Mouse (Mus musculus): ENCODE data around the gene Casc1. TPM values are rescaled to one million over a fixed set of nuclear protein-coding genes. Genes with fewer than 3 reads are reported as not detected.

Casc1 gene
- polyA plus RNA-seq, 1 experiment from 2014 or later = 0.40 TPM

- Histone ChIP-seq H3K36me3 (ENCODE audit: control insufficient read depth, insufficient read depth, low read length) (no peaks in the 10 kb centered on the region; the same call in 1 of the 2 replicates), H3K4me2 (no peak overlapping the region), H3K27ac (ENCODE audit: low read depth, low read length) (no peak overlapping the region), H3K27me3 (replicated peaks; ENCODE audit: control insufficient read depth, insufficient read depth, low read length) (no peaks in the 10 kb centered on the region), H3K9me3 (ENCODE audit: control insufficient read depth, low read length) (peaks cover 5% of the 10 kb centered on the region; the same call in 1 of the 2 replicates), H3K9ac (ENCODE audit: low read depth, low read length) (no peak overlapping the region), H3K4me3 (ENCODE audit: low read depth, low read length) (no peak overlapping the region), H3K4me1 (replicated peaks; ENCODE audit: control insufficient read depth, insufficient read depth, low read length) (no peaks in the 10 kb centered on the region)
- DNase-seq (ENCODE audit: low spot score) (no peak), ATAC-seq (replicated peaks; ENCODE audit: low FRiP score) (no peak)
- WGBS = 64% methylated on average over 5 of the region's 5 CpGs
Observed at GRCm38 (mm10) chr6:145160581-145160980, 50.2 kb downstream of the Casc1 start.

DNA sequence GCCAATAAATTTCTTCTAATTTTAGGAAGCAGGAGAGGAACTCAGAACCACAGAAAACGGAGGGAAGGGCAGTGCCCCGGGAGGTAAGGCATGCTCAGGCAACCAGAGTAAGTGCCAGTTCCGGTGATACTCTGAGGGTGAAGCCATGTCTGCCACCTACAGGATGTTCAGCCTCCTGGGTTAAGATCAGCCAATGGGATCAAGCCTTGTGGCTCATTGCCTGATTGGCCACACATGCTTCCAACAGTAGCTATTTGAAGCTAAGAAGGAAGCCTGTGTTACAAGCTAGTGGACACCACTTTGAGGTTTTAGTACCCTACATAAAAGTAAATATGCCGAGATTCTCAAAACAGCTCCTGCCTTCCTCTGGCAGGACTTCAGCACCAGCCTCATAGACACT lies 52.2 kb downstream of the Casc1 start:
- Histone ChIP-seq H3K9me3 (ENCODE audit: control insufficient read depth, low read length) (no peaks in the 10 kb centered on the region), H3K36me3 (ENCODE audit: control insufficient read depth, insufficient read depth, low read length) (no peaks in the 10 kb centered on the region; the same call in 1 of the 2 replicates), H3K27me3 (replicated peaks; ENCODE audit: control insufficient read depth, insufficient read depth, low read length) (no peaks in the 10 kb centered on the region), H3K4me1 (replicated peaks; ENCODE audit: control insufficient read depth, insufficient read depth, low read length) (no peaks in the 10 kb centered on the region), H3K9ac (ENCODE audit: low read depth, low read length) (no peak overlapping the region), H3K4me3 (ENCODE audit: low read depth, low read length) (no peak overlapping the region), H3K27ac (ENCODE audit: low read depth, low read length) (no peak overlapping the region), H3K4me2 (no peak overlapping the region)
- ATAC-seq (replicated peaks; ENCODE audit: low FRiP score) (no peak), DNase-seq (ENCODE audit: low spot score) (no peak)
- 74% methylated on average over 4 of the region's 4 CpGs for WGBS

DNA sequence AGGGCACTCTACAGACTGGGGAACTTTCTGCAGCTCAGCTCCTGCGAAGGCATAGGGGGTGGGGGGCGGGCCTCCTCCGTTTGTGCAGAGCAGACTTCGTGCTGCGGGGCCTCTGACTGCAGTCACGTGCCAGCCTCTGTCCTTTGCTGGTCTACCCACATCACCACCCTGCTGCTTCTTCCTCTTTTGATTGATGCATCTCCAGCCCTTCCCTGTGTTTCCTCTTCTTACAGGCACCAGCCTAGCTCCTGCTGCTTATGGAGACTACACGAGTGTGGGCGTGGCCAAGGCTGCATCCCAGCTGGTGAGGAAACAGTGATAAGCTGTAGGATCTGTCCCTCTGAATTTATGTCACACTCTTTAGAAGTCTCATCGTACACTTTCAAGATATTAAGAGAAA lies 61.8 kb downstream of the Casc1 start:
- ATAC-seq (replicated peaks; ENCODE audit: low FRiP score) = peak; percentile 62
- no peaks in the 10 kb centered on the region for H3K36me3 ChIP-seq (ENCODE audit: control insufficient read depth, insufficient read depth, low read length)
- peaks cover 3% of the 10 kb centered on the region; the same call in 1 of the 2 replicates for H3K4me1 ChIP-seq (replicated peaks; ENCODE audit: control insufficient read depth, insufficient read depth, low read length)
- no peaks in the 10 kb centered on the region for H3K9me3 ChIP-seq (ENCODE audit: control insufficient read depth, low read length)
- 36% methylated on average over 9 of the region's 9 CpGs for WGBS
- H3K27me3 ChIP-seq (replicated peaks; ENCODE audit: control insufficient read depth, insufficient read depth, low read length) = no peaks in the 10 kb centered on the region
- no peak for DNase-seq (ENCODE audit: low spot score)
- no peak overlapping the region for H3K27ac ChIP-seq (ENCODE audit: low read depth, low read length)
- H3K9ac ChIP-seq (ENCODE audit: low read depth, low read length) = no peak overlapping the region
- H3K4me2 ChIP-seq = no peak overlapping the region
- no peak overlapping the region for H3K4me3 ChIP-seq (ENCODE audit: low read depth, low read length)

DNA sequence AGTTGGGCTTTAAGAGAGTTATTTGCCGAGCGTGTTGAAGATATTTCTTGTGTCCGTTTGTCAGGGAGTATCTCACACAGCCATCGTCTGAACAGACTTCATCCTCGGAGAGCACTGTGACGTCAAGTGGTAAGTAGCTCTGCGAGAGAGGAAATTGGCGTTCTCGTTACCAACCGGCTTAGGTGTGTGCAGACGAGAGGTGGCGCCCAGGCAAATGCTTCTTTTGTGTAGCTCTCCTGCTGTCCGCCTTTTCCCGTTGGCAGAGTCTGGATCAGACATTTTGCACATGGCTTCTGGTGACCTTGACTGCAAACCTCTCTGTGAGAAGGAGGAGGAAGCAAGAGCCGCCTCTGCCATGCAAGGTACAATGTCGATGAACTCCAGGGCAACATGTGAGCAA lies 63.1 kb downstream of the Casc1 start:
- Histone ChIP-seq H3K27me3 (replicated peaks; ENCODE audit: control insufficient read depth, insufficient read depth, low read length) (no peaks in the 10 kb centered on the region), H3K4me1 (replicated peaks; ENCODE audit: control insufficient read depth, insufficient read depth, low read length) (peaks cover 3% of the 10 kb centered on the region; the same call in 1 of the 2 replicates), H3K4me3 (ENCODE audit: low read depth, low read length) (no peak overlapping the region), H3K27ac (ENCODE audit: low read depth, low read length) (no peak overlapping the region), H3K9ac (ENCODE audit: low read depth, low read length) (no peak overlapping the region), H3K36me3 (ENCODE audit: control insufficient read depth, insufficient read depth, low read length) (no peaks in the 10 kb centered on the region), H3K4me2 (no peak overlapping the region), H3K9me3 (ENCODE audit: control insufficient read depth, low read length) (no peaks in the 10 kb centered on the region)
- ATAC-seq (replicated peaks; ENCODE audit: low FRiP score) (no peak), DNase-seq (ENCODE audit: low spot score) (no peak)
- 88% methylated on average over 16 of the region's 16 CpGs for WGBS

GRCm38 (mm10) chr6:145145173-145145572 lies 65.6 kb downstream of the Casc1 start:
- ATAC-seq (replicated peaks; ENCODE audit: low FRiP score) (no peak), DNase-seq (ENCODE audit: low spot score) (no peak)
- Histone ChIP-seq H3K9me3 (ENCODE audit: control insufficient read depth, low read length) (no peaks in the 10 kb centered on the region), H3K4me2 (no peak overlapping the region), H3K27me3 (replicated peaks; ENCODE audit: control insufficient read depth, insufficient read depth, low read length) (no peaks in the 10 kb centered on the region), H3K36me3 (ENCODE audit: control insufficient read depth, insufficient read depth, low read length) (no peaks in the 10 kb centered on the region), H3K4me3 (ENCODE audit: low read depth, low read length) (no peak overlapping the region), H3K4me1 (replicated peaks; ENCODE audit: control insufficient read depth, insufficient read depth, low read length) (peaks cover 6% of the 10 kb centered on the region), H3K27ac (ENCODE audit: low read depth, low read length) (no peak overlapping the region), H3K9ac (ENCODE audit: low read depth, low read length) (no peak overlapping the region)
- 70% methylated on average over 7 of the region's 7 CpGs for WGBS

DNA sequence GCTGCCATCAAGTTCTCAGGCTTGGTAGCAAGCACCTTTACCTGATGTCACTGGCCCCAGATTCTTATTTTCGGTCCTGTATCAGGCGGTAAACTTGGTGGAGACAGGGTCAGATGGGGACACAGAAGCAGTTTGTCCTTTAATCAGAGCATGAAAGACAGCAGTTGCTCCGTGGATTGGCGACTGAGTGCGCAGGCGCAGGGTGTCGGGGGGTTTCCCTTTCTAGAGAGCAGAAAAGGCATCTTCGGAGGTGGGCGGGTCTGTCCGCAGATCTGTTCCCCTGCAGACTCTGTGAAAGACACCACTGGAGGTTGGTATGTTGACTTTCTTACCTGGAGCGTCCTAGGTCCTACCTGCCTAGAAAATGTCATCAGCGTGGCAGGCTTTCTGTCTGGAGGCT lies 69.0 kb downstream of the Casc1 start:
- Histone ChIP-seq H3K27me3 (replicated peaks; ENCODE audit: control insufficient read depth, insufficient read depth, low read length) (no peaks in the 10 kb centered on the region), H3K27ac (ENCODE audit: low read depth, low read length) (no peak overlapping the region), H3K4me3 (ENCODE audit: low read depth, low read length) (no peak overlapping the region), H3K4me2 (no peak overlapping the region), H3K9ac (ENCODE audit: low read depth, low read length) (no peak overlapping the region), H3K4me1 (replicated peaks; ENCODE audit: control insufficient read depth, insufficient read depth, low read length) (peaks cover 3% of the 10 kb centered on the region; the same call in 1 of the 2 replicates), H3K9me3 (ENCODE audit: control insufficient read depth, low read length) (no peaks in the 10 kb centered on the region), H3K36me3 (ENCODE audit: control insufficient read depth, insufficient read depth, low read length) (no peaks in the 10 kb centered on the region)
- no peak for ATAC-seq (replicated peaks; ENCODE audit: low FRiP score)
- DNase-seq (ENCODE audit: low spot score) = no peak
- WGBS = 88% methylated on average over 12 of the region's 12 CpGs

DNA sequence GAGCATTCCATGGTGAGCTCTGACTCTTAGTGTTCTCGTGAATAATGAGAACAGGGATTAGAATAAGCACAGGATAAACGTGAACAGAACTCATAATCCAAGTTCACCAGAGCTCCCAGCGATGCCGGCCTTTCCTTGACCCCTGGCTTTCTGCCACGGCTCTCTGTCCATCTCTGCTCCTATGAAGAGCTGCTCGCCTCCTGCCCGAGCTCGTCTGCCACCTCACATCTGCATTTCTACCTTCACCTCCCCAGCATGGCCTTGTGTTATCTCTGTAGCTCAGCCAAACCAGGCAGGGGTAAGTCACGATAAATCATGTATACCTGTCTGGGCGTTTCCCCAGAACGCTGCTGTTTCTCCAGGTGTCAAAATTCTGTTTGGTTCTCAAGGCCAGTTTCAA lies 70.1 kb downstream of the Casc1 start:
- no peak for ATAC-seq (replicated peaks; ENCODE audit: low FRiP score)
- Histone ChIP-seq H3K4me3 (ENCODE audit: low read depth, low read length) (no peak overlapping the region), H3K36me3 (ENCODE audit: control insufficient read depth, insufficient read depth, low read length) (no peaks in the 10 kb centered on the region)

DNA sequence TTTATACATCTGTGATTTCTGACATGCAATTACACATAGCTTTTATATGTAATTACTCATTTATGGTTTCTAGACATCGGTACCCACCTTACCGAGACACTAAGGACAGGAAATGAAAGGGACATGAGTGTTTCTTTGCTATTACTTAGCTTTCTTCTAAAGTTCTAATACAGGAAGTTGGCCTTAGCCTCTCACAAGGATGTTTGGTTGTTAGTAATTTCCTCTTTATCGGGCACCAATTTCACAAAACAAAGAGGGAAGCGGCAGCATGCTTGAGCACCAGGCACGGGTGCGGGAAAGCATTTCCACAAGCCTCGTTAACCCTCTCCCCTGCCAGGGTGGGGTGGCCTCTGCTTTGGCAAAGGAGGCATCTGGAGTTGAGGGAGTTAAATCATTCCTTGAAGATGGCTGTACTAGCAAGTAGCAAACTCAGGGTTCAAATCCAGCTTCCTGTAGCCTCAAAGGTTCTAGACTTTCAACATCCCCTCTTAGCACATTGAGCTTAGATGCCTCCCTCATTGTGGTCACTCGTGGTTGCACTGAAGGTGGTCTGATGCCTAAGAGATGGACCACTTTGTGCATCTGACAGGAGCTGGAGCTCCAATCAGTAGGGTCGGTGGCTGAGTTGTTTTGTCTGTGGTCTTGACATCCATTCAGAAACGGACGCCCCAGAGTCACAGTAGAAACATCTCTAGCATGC lies 70.9 kb downstream of the Casc1 start:
- H3K27ac ChIP-seq (ENCODE audit: low read depth, low read length) = no peak overlapping the region
- DNase-seq (ENCODE audit: low spot score) (no peak), ATAC-seq (replicated peaks; ENCODE audit: low FRiP score) (no peak)
- WGBS = 70% methylated on average over 11 of the region's 11 CpGs
- H3K4me2 ChIP-seq = no peak overlapping the region
- no peak overlapping the region for H3K9ac ChIP-seq (ENCODE audit: low read depth, low read length)
- H3K4me1 ChIP-seq (replicated peaks; ENCODE audit: control insufficient read depth, insufficient read depth, low read length) = peaks cover 3% of the 10 kb centered on the region; the same call in 1 of the 2 replicates
- H3K4me3 ChIP-seq (ENCODE audit: low read depth, low read length) = no peak overlapping the region
- H3K27me3 ChIP-seq (replicated peaks; ENCODE audit: control insufficient read depth, insufficient read depth, low read length) = no peaks in the 10 kb centered on the region
- H3K36me3 ChIP-seq (ENCODE audit: control insufficient read depth, insufficient read depth, low read length) = no peaks in the 10 kb centered on the region
- H3K9me3 ChIP-seq (ENCODE audit: control insufficient read depth, low read length) = no peaks in the 10 kb centered on the region

More for the DNA sequence above, 70.1 kb downstream of the Casc1 start:
- Histone ChIP-seq H3K9ac (ENCODE audit: low read depth, low read length) (no peak overlapping the region), H3K4me1 (replicated peaks; ENCODE audit: control insufficient read depth, insufficient read depth, low read length) (peaks cover 3% of the 10 kb centered on the region; the same call in 1 of the 2 replicates), H3K9me3 (ENCODE audit: control insufficient read depth, low read length) (no peaks in the 10 kb centered on the region), H3K27ac (ENCODE audit: low read depth, low read length) (no peak overlapping the region), H3K4me2 (no peak overlapping the region), H3K27me3 (replicated peaks; ENCODE audit: control insufficient read depth, insufficient read depth, low read length) (no peaks in the 10 kb centered on the region)
- DNase-seq (ENCODE audit: low spot score) = no peak
- WGBS = 64% methylated on average over 11 of the region's 11 CpGs

GRCm38 (mm10) chr6:145139236-145139635 lies 71.6 kb downstream of the Casc1 start:
- Histone ChIP-seq H3K36me3 (ENCODE audit: control insufficient read depth, insufficient read depth, low read length) (no peaks in the 10 kb centered on the region), H3K4me2 (no peak overlapping the region), H3K27ac (ENCODE audit: low read depth, low read length) (no peak overlapping the region), H3K4me1 (replicated peaks; ENCODE audit: control insufficient read depth, insufficient read depth, low read length) (peaks cover 3% of the 10 kb centered on the region; the same call in 1 of the 2 replicates), H3K9ac (ENCODE audit: low read depth, low read length) (no peak overlapping the region), H3K4me3 (ENCODE audit: low read depth, low read length) (no peak overlapping the region), H3K27me3 (replicated peaks; ENCODE audit: control insufficient read depth, insufficient read depth, low read length) (no peaks in the 10 kb centered on the region), H3K9me3 (ENCODE audit: control insufficient read depth, low read length) (no peaks in the 10 kb centered on the region)
- WGBS = 83% methylated on average over 13 of the region's 13 CpGs
- DNase-seq (ENCODE audit: low spot score) (no peak), ATAC-seq (replicated peaks; ENCODE audit: low FRiP score) (no peak)

Measured in liver, embryonic 11.5 days (tissue).